Mouse (Mus musculus) layer of hippocampus, adult 2 months (tissue): Measurements from ENCODE around the gene Morc1. TPM values are rescaled to one million over a fixed set of nuclear protein-coding genes. Genes with fewer than 3 reads are reported as not detected.

Experiments used
- DNase-seq, 2 experiments: peaks; one replicate each; pipeline ENCODE4 v3.0.0; 2022; ENCODE audit warnings: low spot score in 2 of 2
- H3K27ac ChIP-seq: fragments of 200-600 bp; 2 replicates; pipeline ENCODE4 v1.8.1; 2022
- H3K4me3 ChIP-seq: fragments of 200-600 bp; 2 replicates; pipeline ENCODE4 v1.8.1; 2022; ENCODE audit warnings: mild to moderate bottlenecking
- CTCF ChIP-seq: fragments of 200-600 bp; conservative IDR thresholded peaks from 2 replicates; pipeline ENCODE4 v1.8.1; 2022; ENCODE audit warnings: antibody characterized with exemption, mild to moderate bottlenecking, moderate library complexity
- total RNA-seq, 2 experiments: library from RNA; stranded (reverse); gene quantifications; 2 replicates each; pipeline ENCODE4 v1.2.3; 2021

The Morc1 gene
- total RNA-seq, 2 experiments from 2014 or later, result 0.25 TPM; not detected in 1

GRCm38 (mm10) chr16:48422501-48422900 lies 8.5 kb upstream of the Morc1 start:
- no peak overlapping the region for H3K4me3 ChIP-seq
- no peak overlapping the region for H3K27ac ChIP-seq
- no peak for DNase-seq
- no peak for TF ChIP-seq CTCF

- DNase-seq, result no peak
- TF ChIP-seq CTCF, result no peak
Observed at GRCm38 (mm10) chr16:48424069-48424468, 7.0 kb upstream of the Morc1 start.

GRCm38 (mm10) chr16:48429427-48429826 lies 1.6 kb upstream of the Morc1 start:
- Histone ChIP-seq H3K27ac (no peak overlapping the region), H3K4me3 (no peak overlapping the region)
- TF ChIP-seq CTCF, result no peak
- no peak for DNase-seq

More at GRCm38 (mm10) chr16:48424069-48424468, 7.0 kb upstream of the Morc1 start:
- Histone ChIP-seq H3K27ac (no peak overlapping the region), H3K4me3 (no peak overlapping the region)

- no peak for DNase-seq
- H3K27ac ChIP-seq, result no peak overlapping the region
- H3K4me3 ChIP-seq, result no peak overlapping the region
- TF ChIP-seq CTCF, result no peak
Observed at GRCm38 (mm10) chr16:48435454-48435853, 4.4 kb downstream of the Morc1 start.

- no peak overlapping the region for H3K27ac ChIP-seq
- TF ChIP-seq CTCF, result no peak
- no peak for DNase-seq
- no peak overlapping the region for H3K4me3 ChIP-seq
Observed at GRCm38 (mm10) chr16:48437476-48437875, 6.4 kb downstream of the Morc1 start.

- Histone ChIP-seq H3K27ac (no peak overlapping the region), H3K4me3 (no peak overlapping the region)
- no peak for DNase-seq
- no peak for TF ChIP-seq CTCF
Observed at GRCm38 (mm10) chr16:48444589-48444988, 13.6 kb downstream of the Morc1 start.

GRCm38 (mm10) chr16:48446161-48446925 lies 15.3 kb downstream of the Morc1 start:
- no peak for TF ChIP-seq CTCF
- H3K27ac ChIP-seq, result no peak overlapping the region
- H3K4me3 ChIP-seq, result no peak overlapping the region
- DNase-seq, result no peak

- DNase-seq, result no peak
- no peak overlapping the region for H3K27ac ChIP-seq
- no peak for TF ChIP-seq CTCF
- no peak overlapping the region for H3K4me3 ChIP-seq
Observed at GRCm38 (mm10) chr16:48453264-48453663, 22.2 kb downstream of the Morc1 start.

GRCm38 (mm10) chr16:48473396-48473795 lies 42.4 kb downstream of the Morc1 start:
- H3K27ac ChIP-seq, result no peak overlapping the region
- H3K4me3 ChIP-seq, result no peak overlapping the region
- DNase-seq, result no peak
- TF ChIP-seq CTCF, result no peak

GRCm38 (mm10) chr16:48474896-48475802 lies 44.1 kb downstream of the Morc1 start:
- Histone ChIP-seq H3K27ac (no peak overlapping the region), H3K4me3 (no peak overlapping the region)
- no peak for DNase-seq
- no peak for TF ChIP-seq CTCF

- peak in 1 of 2 experiments; percentile 0 for DNase-seq
- H3K27ac ChIP-seq, result no peak overlapping the region
- TF ChIP-seq CTCF, result no peak
- H3K4me3 ChIP-seq, result no peak overlapping the region
Observed at GRCm38 (mm10) chr16:48479266-48479848, 48.3 kb downstream of the Morc1 start.

GRCm38 (mm10) chr16:48516776-48517499 lies 85.9 kb downstream of the Morc1 start:
- no peak overlapping the region for H3K4me3 ChIP-seq
- no peak for DNase-seq
- no peak for TF ChIP-seq CTCF
- H3K27ac ChIP-seq, result no peak overlapping the region

GRCm38 (mm10) chr16:48519569-48519968 lies 88.5 kb downstream of the Morc1 start:
- Histone ChIP-seq H3K4me3 (no peak overlapping the region), H3K27ac (no peak overlapping the region)
- TF ChIP-seq CTCF, result no peak
- DNase-seq, result no peak
